Mouse (Mus musculus): ENCODE measurements around the gene Rps19. TPM values are rescaled to one million over a fixed set of nuclear protein-coding genes. Genes with fewer than 3 reads are reported as not detected.
A peak's percentile ranks its signal among the peaks of the same experiment; 100 is the strongest.
"Not testable (repeated sequence)": the region's sequence is repeated elsewhere in the genome, so short reads cannot be mapped to it uniquely, and the experiment has no call there.

Gene Rps19
- total RNA-seq, 2 experiments from 2014 or later = 556 to 616 TPM

GRCm38 (mm10) chr7:24869532-24870165, 14.5 kb upstream of the Rps19 start, which contains the start of the genes Lypd4 and Dmrtc2:
Gene Lypd4, minus strand, starts transcription at chr7:24869941.
Gene Dmrtc2, plus strand, starts transcription at chr7:24870057.
- DNase-seq (ENCODE audit: low spot score in 2 of 2) = no peak

- no peak for DNase-seq (ENCODE audit: low spot score in 2 of 2)
These were observed 6.6 kb upstream of the Rps19 start for GRCm38 (mm10) chr7:24877588-24877987.

- DNase-seq (ENCODE audit: low spot score in 2 of 2) = no peak
These were observed 4.6 kb upstream of the Rps19 start for GRCm38 (mm10) chr7:24879620-24880019.

- no peak for DNase-seq (ENCODE audit: low spot score in 2 of 2)
These were observed 1.6 kb upstream of the Rps19 start for GRCm38 (mm10) chr7:24882416-24883199.

- peak in 1 of 2 experiments; percentile 28 for DNase-seq (ENCODE audit: low spot score in 2 of 2)
These were observed 621 bp downstream of the Rps19 start for GRCm38 (mm10) chr7:24884693-24885291.

GRCm38 (mm10) chr7:24885468-24886307, 1.5 kb downstream of the Rps19 start:
- DNase-seq (ENCODE audit: low spot score in 2 of 2) = no peak

- DNase-seq (ENCODE audit: low spot score in 2 of 2) = no peak
These were observed 2.1 kb downstream of the Rps19 start for GRCm38 (mm10) chr7:24886308-24886633.

GRCm38 (mm10) chr7:24887096-24887495, 2.9 kb downstream of the Rps19 start:
- DNase-seq (ENCODE audit: low spot score in 2 of 2) = no peak

GRCm38 (mm10) chr7:24889431-24890220, 5.5 kb downstream of the Rps19 start:
- no peak for DNase-seq (ENCODE audit: low spot score in 2 of 2)

- peak; percentile 63 to 78 for DNase-seq (ENCODE audit: low spot score in 2 of 2)
These were observed 6.4 kb downstream of the Rps19 start for GRCm38 (mm10) chr7:24890281-24891216.

GRCm38 (mm10) chr7:24891241-24892124, 7.3 kb downstream of the Rps19 start:
- no peak for DNase-seq (ENCODE audit: low spot score in 2 of 2)

- no peak for DNase-seq (ENCODE audit: low spot score in 2 of 2)
These were observed 8.0 kb downstream of the Rps19 start for GRCm38 (mm10) chr7:24892125-24892583.

- DNase-seq (ENCODE audit: low spot score in 2 of 2) = not testable (repeated sequence)
These were observed 11.6 kb downstream of the Rps19 start for GRCm38 (mm10) chr7:24895749-24896148.

GRCm38 (mm10) chr7:24896269-24896668, 12.1 kb downstream of the Rps19 start:
- no peak for DNase-seq (ENCODE audit: low spot score in 2 of 2)

GRCm38 (mm10) chr7:24897224-24897623, 13.1 kb downstream of the Rps19 start, which contains the start of gene Cd79a:
Gene Cd79a, plus strand, starts transcription at chr7:24897381.
- DNase-seq (ENCODE audit: low spot score in 2 of 2) = no peak

GRCm38 (mm10) chr7:24897959-24898358, 13.8 kb downstream of the Rps19 start:
- no peak for DNase-seq (ENCODE audit: low spot score in 2 of 2)

- DNase-seq (ENCODE audit: low spot score in 2 of 2) = no peak
These were observed 16.9 kb downstream of the Rps19 start for GRCm38 (mm10) chr7:24901114-24901513.

GRCm38 (mm10) chr7:24901842-24902241, 17.7 kb downstream of the Rps19 start:
- DNase-seq (ENCODE audit: low spot score in 2 of 2) = no peak
